Mouse (Mus musculus): ENCODE measurements around the gene Rhot2.

DNA sequence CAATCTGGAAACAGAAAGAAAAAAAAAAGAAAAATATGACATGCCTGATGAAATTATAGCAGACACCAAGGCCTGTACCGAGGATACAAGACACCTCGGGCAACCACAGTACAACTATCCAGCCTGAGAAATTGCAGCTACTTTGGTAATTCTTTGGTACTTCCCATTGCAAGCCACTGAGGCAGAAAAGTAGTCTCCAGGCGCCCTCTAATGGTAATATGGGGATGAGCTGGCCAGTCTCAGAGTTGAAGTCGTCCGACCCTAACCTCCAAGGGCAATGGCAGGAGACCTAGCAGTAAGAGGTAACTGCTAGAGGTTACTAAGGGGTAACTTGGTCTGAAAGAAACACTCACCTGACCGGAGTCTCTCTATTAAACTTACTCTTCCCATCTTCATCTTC lies 43.6 kb downstream of the Rhot2 start:
- TF ChIP-seq POLR2A (IDR thresholded peaks at IDR 0.05; ENCODE audit: control insufficient read depth, extremely low read depth, insufficient read depth, low read length, poor library complexity) = no peak
- no peak for TF ChIP-seq CTCF (IDR thresholded peaks at IDR 0.05; ENCODE audit: borderline replicate concordance, control insufficient read depth, extremely low read depth, insufficient read depth, low read length, poor library complexity)
